Mouse (Mus musculus) cerebellum, postnatal 25 days (tissue): ENCODE results near the gene Gas7.

Experiments used
- DNase-seq, 2 experiments: peaks; one replicate each; pipeline ENCODE4 v3.0.0; 2021; ENCODE audit warnings: mixed read lengths in 2 of 2

Gas7 gene

GRCm38 (mm10) chr11:67632906-67633305 is 177.7 kb downstream of the Gas7 start:
- no peak for DNase-seq

GRCm38 (mm10) chr11:67633620-67634229 is 178.5 kb downstream of the Gas7 start:
- no peak for DNase-seq

- DNase-seq = no peak
These were observed 181.0 kb downstream of the Gas7 start for GRCm38 (mm10) chr11:67636201-67636600.

- no peak for DNase-seq
These were observed 181.8 kb downstream of the Gas7 start for GRCm38 (mm10) chr11:67636905-67637586.

GRCm38 (mm10) chr11:67638401-67638800 is 183.2 kb downstream of the Gas7 start:
- no peak for DNase-seq

GRCm38 (mm10) chr11:67640299-67640698 is 185.1 kb downstream of the Gas7 start:
- no peak for DNase-seq

- no peak for DNase-seq
These were observed 187.2 kb downstream of the Gas7 start for GRCm38 (mm10) chr11:67642421-67642820.

- peak in 1 of 2 experiments; percentile 48 for DNase-seq
These were observed 187.6 kb downstream of the Gas7 start for GRCm38 (mm10) chr11:67642835-67643234.

GRCm38 (mm10) chr11:67643465-67643864 is 188.2 kb downstream of the Gas7 start:
- peak; percentile 64 to 67 for DNase-seq

GRCm38 (mm10) chr11:67644632-67645149 is 189.5 kb downstream of the Gas7 start:
- DNase-seq = no peak

- peak; percentile 94 to 95 for DNase-seq
These were observed 192.5 kb downstream of the Gas7 start for GRCm38 (mm10) chr11:67647745-67648144.

- DNase-seq = peak; percentile 66 to 73
These were observed 193.6 kb downstream of the Gas7 start for GRCm38 (mm10) chr11:67648651-67649407.

- DNase-seq = no peak
These were observed 194.9 kb downstream of the Gas7 start for GRCm38 (mm10) chr11:67649971-67650707.

GRCm38 (mm10) chr11:67651731-67652130 is 196.5 kb downstream of the Gas7 start:
- DNase-seq = no peak

- DNase-seq = peak; percentile 89 to 92
These were observed 197.1 kb downstream of the Gas7 start for GRCm38 (mm10) chr11:67652194-67652892.

GRCm38 (mm10) chr11:67652893-67653255 is 197.6 kb downstream of the Gas7 start:
- DNase-seq = peak; percentile 79 to 80

- DNase-seq = peak in 1 of 2 experiments; percentile 59
These were observed 198.4 kb downstream of the Gas7 start for GRCm38 (mm10) chr11:67653521-67654090.

GRCm38 (mm10) chr11:67654514-67654913 is 199.3 kb downstream of the Gas7 start:
- peak; percentile 66 to 67 for DNase-seq

GRCm38 (mm10) chr11:67655236-67655959 is 200.2 kb downstream of the Gas7 start:
- peak; percentile 88 to 92 for DNase-seq

GRCm38 (mm10) chr11:67656366-67656765 is 201.1 kb downstream of the Gas7 start:
- DNase-seq = peak in 1 of 2 experiments; percentile 35

GRCm38 (mm10) chr11:67656811-67657210 is 201.6 kb downstream of the Gas7 start:
- DNase-seq = peak in 1 of 2 experiments; percentile 25
